Mouse (Mus musculus): Measurements from ENCODE around the gene Irx5.

The Irx5 gene

GRCm38 (mm10) chr8:92360083-92360861 is 2.8 kb downstream of the Irx5 start:
- no peak for DNase-seq

DNA sequence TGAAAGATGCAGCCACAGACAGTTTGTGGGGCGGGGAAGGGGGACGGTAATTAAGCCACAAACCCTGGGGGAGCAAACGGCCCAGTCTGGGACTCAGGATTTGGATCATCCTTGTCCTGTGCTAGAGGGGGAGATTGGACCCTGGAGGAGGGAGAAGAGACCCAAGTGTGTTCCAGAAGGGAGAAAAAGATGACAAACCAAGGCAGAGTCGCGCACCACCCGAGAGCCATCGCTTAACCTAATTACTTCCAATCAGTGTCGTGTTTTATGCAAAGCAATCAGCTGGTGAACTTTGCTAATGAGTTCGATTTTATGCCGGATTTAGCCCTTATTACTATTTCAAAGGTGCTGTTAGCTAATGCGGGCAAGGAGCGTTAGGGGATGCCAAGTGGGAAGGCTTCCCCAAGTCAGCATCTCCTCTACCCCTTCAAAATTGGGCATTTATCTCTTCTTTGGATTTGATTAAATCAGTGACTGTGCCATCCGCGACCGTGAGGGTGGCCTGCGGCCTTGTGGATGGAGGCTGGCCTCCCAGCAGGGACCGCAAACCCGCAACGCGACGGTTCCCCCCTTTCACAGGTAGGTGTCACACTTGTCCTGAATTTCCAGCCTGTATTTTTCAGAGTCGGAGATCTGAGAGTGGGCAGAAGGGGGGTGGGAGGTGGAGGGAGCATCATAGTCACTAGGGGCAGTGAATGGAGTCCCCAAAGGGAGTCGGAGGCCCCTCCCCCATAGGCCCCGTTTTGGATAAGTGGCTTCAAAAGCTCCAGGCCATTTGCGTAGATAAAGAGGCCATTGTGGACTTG is 4.3 kb downstream of the Irx5 start:
- DNase-seq: peak in 1 of 2 experiments; percentile 9

GRCm38 (mm10) chr8:92362396-92363115 is 5.1 kb downstream of the Irx5 start:
- no peak for DNase-seq

DNA sequence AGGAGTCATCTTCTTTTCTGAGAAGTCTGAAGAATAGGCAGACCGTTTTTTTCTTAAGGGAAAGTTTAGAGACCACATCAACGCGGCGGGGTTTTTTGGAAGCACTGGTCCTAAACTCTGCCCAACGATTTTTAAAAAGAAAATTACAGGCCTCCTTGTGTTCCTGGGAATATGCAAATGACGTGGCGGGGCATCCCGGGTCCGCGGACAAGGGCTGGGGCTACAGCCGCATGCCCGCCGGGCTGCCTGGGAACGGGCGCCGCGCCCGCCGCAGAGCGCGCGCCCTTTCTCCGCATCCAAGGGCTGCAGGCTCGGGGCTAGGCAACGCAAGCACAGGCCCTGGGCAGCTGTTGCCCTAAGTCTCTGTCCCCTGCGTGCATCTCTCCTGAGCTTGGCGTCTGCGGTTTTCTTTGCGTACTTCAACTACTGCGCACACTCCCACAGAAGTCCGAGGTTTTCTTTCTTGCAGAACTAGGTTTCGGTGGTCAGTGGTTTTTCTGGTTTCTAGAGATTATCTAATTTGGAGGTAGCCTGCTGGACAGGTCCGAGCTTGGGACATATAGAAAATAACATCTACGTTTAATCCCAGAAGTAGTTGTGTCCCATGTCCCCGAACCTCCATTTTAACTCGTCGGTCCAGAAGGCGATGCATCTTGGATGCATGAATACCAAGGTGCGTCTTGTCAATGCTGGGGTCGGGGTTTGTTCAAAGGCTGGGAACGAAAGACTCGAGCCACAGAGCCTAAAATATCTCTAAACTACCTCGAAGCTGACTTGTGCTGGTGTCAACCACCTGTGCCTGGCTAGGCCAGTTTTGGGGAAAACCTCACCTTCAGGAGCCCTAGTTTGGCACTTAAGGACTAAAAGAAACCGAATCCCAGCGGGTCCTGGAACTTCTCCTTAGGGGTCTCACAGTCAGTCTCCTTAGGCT is 6.1 kb downstream of the Irx5 start:
- DNase-seq: peak in 1 of 2 experiments; percentile 13

GRCm38 (mm10) chr8:92364148-92364775 is 6.8 kb downstream of the Irx5 start:
- peak in 1 of 2 experiments; percentile 19 for DNase-seq

DNA sequence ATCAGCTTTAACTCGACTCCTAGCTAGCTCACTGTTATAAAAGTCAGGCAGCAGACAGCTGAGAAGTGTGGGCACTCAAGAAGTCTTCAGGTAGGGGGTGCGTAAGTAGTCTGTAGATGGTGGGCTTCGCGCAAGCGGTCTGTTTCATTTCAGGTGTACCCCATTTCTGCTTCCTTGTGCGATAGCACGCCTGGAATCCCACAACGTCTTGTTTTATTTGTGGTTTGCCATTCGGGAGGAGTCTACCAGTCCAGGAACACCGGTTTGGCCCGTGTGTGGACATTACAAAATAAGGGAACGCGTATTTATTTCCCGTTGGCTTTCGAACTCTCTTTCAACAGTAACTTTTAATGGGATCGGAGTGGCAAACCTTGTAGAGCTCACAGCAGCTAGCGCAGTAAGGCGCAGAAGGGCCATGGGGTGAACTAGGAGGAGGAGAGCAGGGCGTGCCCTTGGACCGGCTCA is 7.4 kb downstream of the Irx5 start:
- no peak for DNase-seq

- DNase-seq: no peak
These were observed 8.0 kb downstream of the Irx5 start for GRCm38 (mm10) chr8:92365241-92365943.

GRCm38 (mm10) chr8:92365944-92366735 is 8.7 kb downstream of the Irx5 start:
- no peak for DNase-seq

DNA sequence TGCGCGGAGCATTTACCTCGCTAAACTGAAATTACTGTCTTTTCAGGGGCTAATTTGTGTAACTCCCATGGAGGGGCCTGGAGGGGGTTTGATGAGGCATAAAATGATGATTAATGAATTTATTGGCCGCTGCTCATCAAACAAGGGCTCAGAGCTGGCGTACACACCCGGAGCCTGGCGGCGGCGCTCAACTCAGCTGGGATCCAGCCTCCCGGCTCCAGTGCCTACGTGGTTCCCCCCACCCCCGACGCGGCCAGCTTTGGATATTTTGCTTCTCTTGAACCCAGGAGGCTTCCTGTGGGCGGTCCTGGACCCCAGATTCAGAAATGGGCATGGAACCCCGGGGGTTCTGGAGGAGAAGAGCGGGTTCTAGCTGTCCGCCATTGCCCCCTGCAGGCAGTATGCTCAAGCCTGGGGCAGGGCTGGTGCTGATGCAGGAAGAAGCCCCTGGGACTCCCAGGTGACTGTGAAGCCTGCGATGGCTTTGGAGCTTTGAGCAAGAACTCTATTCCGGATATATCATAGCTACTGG is 9.4 kb downstream of the Irx5 start:
- DNase-seq: peak in 1 of 2 experiments; percentile 14

DNA sequence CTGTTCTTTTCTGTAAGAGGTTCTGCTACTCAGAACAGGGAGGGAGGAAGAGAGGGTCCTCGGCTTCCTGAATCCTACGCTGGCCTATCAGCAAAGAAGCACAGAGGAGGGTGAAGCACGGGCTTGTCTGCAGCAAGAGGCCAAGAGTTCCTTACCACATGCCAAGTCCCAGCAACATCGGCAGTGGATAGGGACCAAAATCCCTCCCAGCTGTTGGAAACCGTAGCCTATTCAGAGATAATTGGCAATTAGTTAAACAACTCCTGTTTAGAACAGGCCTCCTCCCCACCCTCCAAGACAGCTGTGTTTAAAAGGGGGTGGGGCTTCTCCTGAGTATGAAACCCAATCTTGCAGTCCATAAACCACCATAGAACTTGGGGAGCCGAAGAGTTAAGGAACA is 22.1 kb downstream of the Irx5 start:
- DNase-seq: no peak

DNA sequence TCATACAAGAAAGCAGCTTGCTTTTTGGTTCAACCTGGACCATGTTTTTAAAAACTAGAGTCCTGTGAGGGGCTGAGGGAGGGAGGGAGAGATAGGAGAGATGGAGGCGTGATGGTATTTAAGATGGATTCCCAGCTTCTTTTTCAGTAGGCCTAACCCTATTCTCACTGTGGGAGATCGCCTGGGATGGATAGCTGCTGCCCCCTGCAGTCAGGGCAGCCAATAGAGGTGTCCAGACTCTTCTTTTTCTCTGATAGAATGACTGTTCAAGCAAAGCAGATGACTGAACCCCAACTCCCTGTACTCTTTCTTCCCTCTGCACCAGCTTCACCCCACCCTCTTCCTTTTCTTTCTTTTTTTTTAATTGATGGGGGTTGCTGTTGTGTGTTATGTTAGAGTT is 23.1 kb downstream of the Irx5 start:
- peak; percentile 11 to 16 for DNase-seq

- no peak for DNase-seq
These were observed 30.5 kb downstream of the Irx5 start for GRCm38 (mm10) chr8:92387893-92388292.

DNA sequence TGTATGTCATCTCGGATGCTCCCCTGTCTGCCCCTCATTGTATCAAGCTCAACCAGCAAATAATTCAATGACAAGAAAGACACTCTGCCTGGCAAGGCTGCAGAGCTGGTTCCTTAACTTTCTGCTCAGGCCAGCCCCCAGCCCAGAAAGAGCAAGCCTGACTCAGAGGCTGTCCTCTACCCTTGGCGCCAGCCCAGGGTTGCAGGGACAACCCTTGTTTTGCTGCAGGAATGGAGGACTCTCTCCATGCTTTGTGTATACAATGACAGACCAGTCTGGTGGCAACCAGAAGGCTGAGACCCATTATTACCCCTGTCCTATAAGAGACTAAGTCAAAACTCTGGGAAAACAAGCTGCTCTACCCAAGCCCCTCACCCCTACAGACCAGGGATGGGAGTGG is 46.8 kb downstream of the Irx5 start:
- no peak for DNase-seq

GRCm38 (mm10) chr8:92408092-92408491 is 50.7 kb downstream of the Irx5 start:
- DNase-seq: no peak

- DNase-seq: no peak
These were observed 56.2 kb downstream of the Irx5 start for GRCm38 (mm10) chr8:92413583-92413982.

DNA sequence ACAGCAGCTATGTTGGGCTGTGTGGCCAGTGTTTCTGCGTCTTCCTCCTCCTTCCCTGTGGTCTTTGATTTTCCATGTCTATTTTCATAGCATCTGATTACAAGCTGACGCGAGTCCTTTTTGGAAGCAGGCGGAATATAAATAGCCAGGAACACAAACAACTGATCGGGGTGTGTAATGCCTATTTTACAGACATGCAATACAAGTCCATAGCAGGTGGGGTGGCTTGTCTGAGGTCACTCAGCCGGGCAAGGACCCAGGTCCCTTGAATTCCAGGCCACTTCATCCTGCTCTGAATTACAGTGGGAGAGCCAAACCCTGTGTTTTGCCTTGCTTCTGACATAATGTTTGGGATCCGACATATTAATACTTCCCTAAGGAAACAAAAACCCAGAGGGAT is 63.2 kb downstream of the Irx5 start:
- no peak for DNase-seq
